Mouse (Mus musculus): ENCODE results near the gene Isy1. TPM values are rescaled to one million over a fixed set of nuclear protein-coding genes. Genes with fewer than 3 reads are reported as not detected.
A peak's percentile ranks its signal among the peaks of the same experiment; 100 is the strongest.

Gene Isy1
- polyA plus RNA-seq, 1 experiment, result 6.7 TPM

DNA sequence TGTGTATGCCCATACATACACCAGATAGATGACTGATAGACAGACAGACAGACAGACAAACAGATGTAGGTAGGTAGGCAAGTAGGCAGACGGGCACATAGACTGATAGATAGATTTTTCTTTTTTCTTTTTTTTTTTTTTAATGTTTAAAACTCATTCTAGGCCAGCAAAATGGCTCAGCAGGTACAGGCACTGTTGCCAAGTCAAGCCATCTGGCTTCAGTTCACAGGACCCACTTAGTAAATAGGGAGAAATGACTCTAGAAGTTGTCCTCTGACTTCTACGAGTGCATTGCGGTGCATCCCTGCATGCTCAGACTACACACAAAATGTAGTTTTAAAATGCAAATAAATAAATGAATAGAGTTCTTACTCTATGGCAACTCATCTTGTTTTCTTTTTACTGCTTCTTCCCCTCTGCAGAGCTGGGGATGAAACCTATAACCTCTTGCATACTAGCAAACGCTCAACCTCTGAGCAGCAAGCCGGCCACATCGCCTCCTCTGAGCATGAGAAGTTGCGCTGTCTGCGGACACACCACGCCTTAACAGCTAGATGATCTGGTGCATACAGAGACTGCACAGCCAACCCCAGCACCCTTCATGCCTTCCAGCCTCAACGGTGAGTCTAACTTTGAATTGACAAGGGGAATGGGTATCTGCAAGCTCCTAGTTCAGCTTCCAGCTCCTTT lies 44.6 kb downstream of the Isy1 start:
- TF ChIP-seq POLR2A (IDR thresholded peaks at IDR 0.05; ENCODE audit: control insufficient read depth, low read depth, low read length) (no peak), CTCF (IDR thresholded peaks at IDR 0.05; ENCODE audit: control insufficient read depth, insufficient read depth, insufficient replicate concordance, low read depth, low read length) (no peak)
- Histone ChIP-seq H3K4me1 (ENCODE audit: control insufficient read depth, insufficient read depth, low read length) (peaks cover 8% of the 10 kb centered on the region), H3K27ac (ENCODE audit: control insufficient read depth, insufficient read depth, low read depth, low read length) (no peak overlapping the region), H3K36me3 (ENCODE audit: control insufficient read depth, insufficient read depth, low read length) (peaks cover 5% of the 10 kb centered on the region), H3K4me3 (ENCODE audit: control insufficient read depth, low read depth, low read length) (no peak overlapping the region), H3K27me3 (ENCODE audit: control insufficient read depth, insufficient read depth, low read length) (no peaks in the 10 kb centered on the region)

DNA sequence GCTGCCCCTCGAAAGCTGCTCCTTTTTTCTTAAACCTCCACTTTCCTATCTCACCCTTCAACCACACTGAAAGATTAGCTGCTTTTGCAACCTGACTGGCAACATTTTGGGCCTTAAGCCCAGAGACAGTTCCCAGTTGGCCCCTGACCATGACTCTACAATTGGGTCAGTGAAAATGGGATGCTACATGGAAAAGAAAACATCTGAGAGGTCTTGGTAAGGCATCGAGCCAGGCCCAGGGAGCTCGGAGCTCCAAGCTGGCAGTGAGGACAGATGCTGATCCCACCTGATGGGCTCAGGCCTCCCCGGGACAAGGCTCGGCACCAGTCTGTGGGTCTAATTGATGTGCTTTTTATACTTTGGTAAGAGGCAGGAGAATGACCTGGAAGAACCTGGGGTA lies 46.8 kb downstream of the Isy1 start:
- Histone ChIP-seq H3K4me3 (ENCODE audit: control insufficient read depth, low read depth, low read length) (peak overlapping the region; percentile 78), H3K4me1 (ENCODE audit: control insufficient read depth, insufficient read depth, low read length) (peaks cover 11% of the 10 kb centered on the region), H3K27me3 (ENCODE audit: control insufficient read depth, insufficient read depth, low read length) (no peaks in the 10 kb centered on the region), H3K27ac (ENCODE audit: control insufficient read depth, insufficient read depth, low read depth, low read length) (no peak overlapping the region), H3K36me3 (ENCODE audit: control insufficient read depth, insufficient read depth, low read length) (peaks cover 5% of the 10 kb centered on the region)
- TF ChIP-seq POLR2A (IDR thresholded peaks at IDR 0.05; ENCODE audit: control insufficient read depth, low read depth, low read length) (no peak), CTCF (IDR thresholded peaks at IDR 0.05; ENCODE audit: control insufficient read depth, insufficient read depth, insufficient replicate concordance, low read depth, low read length) (no peak)

DNA sequence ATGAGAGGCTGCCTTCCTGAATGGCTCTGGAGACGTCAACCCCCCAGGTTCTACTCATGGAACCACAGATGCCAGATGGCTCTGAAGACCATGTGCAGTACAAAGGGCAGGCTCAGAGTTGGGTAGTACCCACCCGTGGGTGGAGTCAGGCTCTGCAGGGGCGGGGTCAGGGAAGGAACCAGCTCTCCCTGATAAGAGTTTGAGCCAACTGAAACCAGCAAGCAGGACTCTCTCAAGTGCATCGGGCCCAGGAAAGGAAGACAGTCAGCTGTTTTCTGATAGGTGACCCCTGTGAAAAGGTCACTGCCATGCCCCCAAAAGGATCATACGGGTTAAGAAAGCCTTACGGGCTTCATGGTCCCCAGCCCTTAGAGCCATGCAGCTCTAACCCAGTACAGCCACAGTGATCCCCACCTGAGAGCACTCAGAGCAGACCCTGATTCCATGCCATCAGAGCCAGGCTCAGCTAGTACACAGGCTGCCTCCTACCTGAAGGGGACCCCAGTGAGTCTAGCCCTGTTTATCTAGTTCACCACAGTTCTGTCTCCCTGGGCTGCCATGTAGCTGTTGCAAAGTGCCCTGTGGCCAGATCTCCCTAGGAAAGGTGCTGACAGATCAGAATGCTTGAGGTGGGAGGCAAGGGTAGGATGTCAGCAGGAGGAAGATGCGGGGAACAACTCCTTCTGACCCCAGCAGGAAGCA lies 47.7 kb downstream of the Isy1 start:
- Histone ChIP-seq H3K36me3 (ENCODE audit: control insufficient read depth, insufficient read depth, low read length) (peaks cover 5% of the 10 kb centered on the region), H3K27ac (ENCODE audit: control insufficient read depth, insufficient read depth, low read depth, low read length) (no peak overlapping the region), H3K4me3 (ENCODE audit: control insufficient read depth, low read depth, low read length) (peak overlapping the region; percentile 78), H3K27me3 (ENCODE audit: control insufficient read depth, insufficient read depth, low read length) (no peaks in the 10 kb centered on the region), H3K4me1 (ENCODE audit: control insufficient read depth, insufficient read depth, low read length) (peaks cover 11% of the 10 kb centered on the region)
- no peak for TF ChIP-seq CTCF (IDR thresholded peaks at IDR 0.05; ENCODE audit: control insufficient read depth, insufficient read depth, insufficient replicate concordance, low read depth, low read length)
- TF ChIP-seq POLR2A (IDR thresholded peaks at IDR 0.05; ENCODE audit: control insufficient read depth, low read depth, low read length), result no peak

DNA sequence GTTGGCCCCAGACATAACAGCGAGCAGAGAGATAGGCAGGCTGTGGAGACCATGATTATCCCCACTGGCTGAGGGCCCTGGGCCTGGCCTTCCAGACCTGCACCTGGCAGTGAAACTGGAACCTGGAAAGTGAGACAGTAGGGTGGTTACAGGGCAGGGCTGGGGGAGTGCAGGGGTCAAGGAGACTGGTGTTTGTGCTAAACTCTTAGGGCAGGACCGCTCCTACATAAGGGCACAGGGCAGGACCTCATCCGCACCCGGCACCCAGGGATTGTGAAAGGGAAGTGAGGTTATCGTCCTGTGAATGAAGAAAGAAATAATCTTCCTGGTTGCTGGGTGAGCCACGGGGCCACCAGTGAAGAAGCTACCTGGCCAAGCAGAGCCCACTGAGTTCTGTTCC lies 48.8 kb downstream of the Isy1 start:
- Histone ChIP-seq H3K36me3 (ENCODE audit: control insufficient read depth, insufficient read depth, low read length) (peaks cover 5% of the 10 kb centered on the region), H3K4me3 (ENCODE audit: control insufficient read depth, low read depth, low read length) (no peak overlapping the region), H3K27me3 (ENCODE audit: control insufficient read depth, insufficient read depth, low read length) (no peaks in the 10 kb centered on the region), H3K4me1 (ENCODE audit: control insufficient read depth, insufficient read depth, low read length) (peaks cover 11% of the 10 kb centered on the region), H3K27ac (ENCODE audit: control insufficient read depth, insufficient read depth, low read depth, low read length) (no peak overlapping the region)
- TF ChIP-seq CTCF (IDR thresholded peaks at IDR 0.05; ENCODE audit: control insufficient read depth, insufficient read depth, insufficient replicate concordance, low read depth, low read length) (no peak), POLR2A (IDR thresholded peaks at IDR 0.05; ENCODE audit: control insufficient read depth, low read depth, low read length) (no peak)

DNA sequence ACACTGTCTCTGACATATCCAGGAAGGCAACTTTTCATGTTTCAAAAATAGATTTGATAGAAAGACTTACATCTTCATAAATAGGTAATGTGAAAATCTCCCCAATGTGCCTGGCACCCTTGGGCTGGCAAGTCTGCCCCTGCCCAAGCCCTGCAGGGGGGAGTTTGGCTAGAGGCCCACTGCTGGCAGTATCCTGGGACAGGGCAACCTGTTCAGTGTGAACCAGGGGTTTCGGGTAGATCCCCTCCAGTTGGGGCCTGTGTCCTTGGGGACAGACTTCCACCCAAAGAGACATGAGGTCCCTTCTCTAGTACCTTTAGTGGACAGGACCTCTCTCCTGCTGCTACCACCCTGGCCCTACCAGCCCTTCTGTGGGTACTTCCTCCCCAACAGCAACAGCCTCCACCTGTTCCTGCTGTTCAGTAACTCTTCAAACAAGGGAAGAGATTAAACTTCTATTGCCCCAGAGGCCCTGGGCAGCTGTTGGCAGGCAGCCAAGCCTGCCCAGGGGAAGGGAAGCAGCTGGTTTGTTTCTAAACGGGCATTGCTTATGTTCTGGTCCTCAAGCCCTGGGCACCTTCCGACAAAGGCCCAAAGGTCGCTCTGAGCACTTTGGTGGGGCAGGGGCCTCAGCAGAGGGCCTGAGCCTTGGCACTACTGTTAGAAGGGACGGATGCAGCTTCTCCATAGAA lies 49.6 kb downstream of the Isy1 start:
- H3K27me3 ChIP-seq (ENCODE audit: control insufficient read depth, insufficient read depth, low read length), result no peaks in the 10 kb centered on the region
- H3K27ac ChIP-seq (ENCODE audit: control insufficient read depth, insufficient read depth, low read depth, low read length), result no peak overlapping the region
- TF ChIP-seq CTCF (IDR thresholded peaks at IDR 0.05; ENCODE audit: control insufficient read depth, insufficient read depth, insufficient replicate concordance, low read depth, low read length), result no peak
- H3K36me3 ChIP-seq (ENCODE audit: control insufficient read depth, insufficient read depth, low read length), result peaks cover 5% of the 10 kb centered on the region
- H3K4me3 ChIP-seq (ENCODE audit: control insufficient read depth, low read depth, low read length), result no peak overlapping the region
- H3K4me1 ChIP-seq (ENCODE audit: control insufficient read depth, insufficient read depth, low read length), result peaks cover 11% of the 10 kb centered on the region

DNA sequence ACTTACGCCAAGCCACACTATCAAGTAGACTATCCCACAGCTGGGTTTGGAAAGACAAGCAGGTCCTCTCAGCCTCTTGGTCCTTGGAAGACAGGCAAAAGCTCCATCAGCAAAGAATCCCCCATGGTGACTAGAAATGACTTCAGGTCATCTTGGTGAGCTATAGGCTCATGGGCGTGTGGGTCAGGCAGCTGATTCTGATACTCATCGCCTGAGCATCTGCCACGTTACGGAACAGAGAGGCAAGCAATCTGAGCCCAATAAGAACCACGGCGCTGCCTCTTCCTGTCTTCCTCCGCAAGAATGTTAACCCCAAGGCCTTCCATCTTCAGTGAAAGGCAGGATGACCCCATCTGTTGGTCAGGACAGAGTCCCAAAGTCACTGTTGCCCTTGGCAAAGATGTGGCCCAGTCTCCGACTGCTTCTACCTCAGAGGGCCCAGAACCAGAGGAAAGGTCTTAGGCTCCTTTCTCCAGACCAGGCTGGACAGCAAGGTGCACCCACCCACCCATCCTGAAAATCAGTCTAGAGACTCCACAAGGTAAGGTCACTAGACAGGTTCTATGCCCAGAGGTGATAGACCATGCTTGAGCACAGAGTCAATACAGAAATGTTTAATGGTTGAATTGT lies 50.2 kb downstream of the Isy1 start:
- H3K4me1 ChIP-seq (ENCODE audit: control insufficient read depth, insufficient read depth, low read length), result peaks cover 11% of the 10 kb centered on the region
- peaks cover 5% of the 10 kb centered on the region for H3K36me3 ChIP-seq (ENCODE audit: control insufficient read depth, insufficient read depth, low read length)
- TF ChIP-seq POLR2A (IDR thresholded peaks at IDR 0.05; ENCODE audit: control insufficient read depth, low read depth, low read length) (no peak), CTCF (IDR thresholded peaks at IDR 0.05; ENCODE audit: control insufficient read depth, insufficient read depth, insufficient replicate concordance, low read depth, low read length) (no peak)

More for the DNA sequence above, 50.2 kb downstream of the Isy1 start:
- Histone ChIP-seq H3K27me3 (ENCODE audit: control insufficient read depth, insufficient read depth, low read length) (no peaks in the 10 kb centered on the region), H3K4me3 (ENCODE audit: control insufficient read depth, low read depth, low read length) (no peak overlapping the region), H3K27ac (ENCODE audit: control insufficient read depth, insufficient read depth, low read depth, low read length) (no peak overlapping the region)
